Mouse (Mus musculus) adrenal gland, postnatal 36 days (tissue): ENCODE results near the gene Vmn1r81. TPM values are rescaled to one million over a fixed set of nuclear protein-coding genes. Genes with fewer than 3 reads are reported as not detected.

Experiments used
- DNase-seq, 2 experiments: peaks; one replicate each; pipeline ENCODE4 v3.0.0; 2021; ENCODE audit warnings: mixed read lengths in 1 of 2
- long read RNA-seq, 2 experiments: library from polyadenylated mRNA; stranded (forward); transcript quantifications; one replicate each; pipeline ENCODE4 v2.0.0; 2021; ENCODE audit warnings: borderline sequencing depth in 2 of 2
- total RNA-seq, 2 experiments: library from RNA; stranded (reverse); gene quantifications; 2 replicates each; pipeline ENCODE4 v1.2.3; 2021

Vmn1r81 gene
- total RNA-seq: not detected
- long read RNA-seq, experiment 1: 0 reads
- long read RNA-seq, experiment 2: 0 reads

- no peak for DNase-seq
Measured at GRCm38 (mm10) chr7:12268169-12268568, at the start of gene Vmn1r81. Gene Vmn1r81, minus strand, starts transcription at chr7:12268269.

GRCm38 (mm10) chr7:12300130-12300529, 32.1 kb upstream of the Vmn1r81 start, which contains the start of gene Vmn1r82:
Gene Vmn1r82, plus strand, starts transcription at chr7:12300430.
- DNase-seq: no peak

GRCm38 (mm10) chr7:12204141-12204540, 63.9 kb downstream of the Vmn1r81 start:
- DNase-seq: no peak

Other genes starting within 250 kb of the Vmn1r81 start
- not detected for gene Vmn1r77, start 231.5 kb downstream of the Vmn1r81 start, total RNA-seq
- not detected for gene Vmn1r78, start 118.0 kb downstream of the Vmn1r81 start, total RNA-seq
- gene Vmn1r79, start 97.0 kb downstream of the Vmn1r81 start, total RNA-seq: not detected
- gene Vmn1r80, start 79.0 kb downstream of the Vmn1r81 start, total RNA-seq: not detected
- gene Vmn1r82, start 32.2 kb upstream of the Vmn1r81 start, total RNA-seq: not detected
- gene Vmn1r83, start 61.2 kb upstream of the Vmn1r81 start, total RNA-seq: not detected
- gene Vmn1r84, start 101.0 kb upstream of the Vmn1r81 start, total RNA-seq: not detected
- 1 to 10 TPM; 2.8 to 4.4 TPM for gene Zfp551, start 154.5 kb upstream of the Vmn1r81 start, total RNA-seq
- 1 to 10 TPM; 7.9 to 9.5 TPM for gene Zfp606, start 210.0 kb upstream of the Vmn1r81 start, total RNA-seq
- gene 2900092C05Rik, start 244.2 kb upstream of the Vmn1r81 start, total RNA-seq: not detected